Mouse (Mus musculus) megakaryocyte-erythroid progenitor cell, adult 5-6 weeks (primary cell): ENCODE measurements around the gene Cadm1. TPM values are rescaled to one million over a fixed set of nuclear protein-coding genes. Genes with fewer than 3 reads are reported as not detected.

Source experiments
- ATAC-seq: replicated peaks from 2 replicates; pipeline ENCODE4 v1.8.0; 2016; ENCODE audit warnings: mild to moderate bottlenecking, inconsistent platforms; ENCODE audit not compliant: severe bottlenecking, poor library complexity, low FRiP score, low TSS enrichment
- total RNA-seq, 2 experiments: library from RNA; stranded (forward) in 1 of 2; stranded (reverse) in 1 of 2; fragments of 200-1000, 215-1000 nt in 1 of 2; fragments of >200 nt in 1 of 2; fragmentation: Nextera tagmentation in 1 of 2; gene quantifications; 2 replicates each; pipeline ENCODE4 v1.2.3; 2014 to 2017

Cadm1 gene
- total RNA-seq, 2 experiments from 2014 or later = not detected

DNA sequence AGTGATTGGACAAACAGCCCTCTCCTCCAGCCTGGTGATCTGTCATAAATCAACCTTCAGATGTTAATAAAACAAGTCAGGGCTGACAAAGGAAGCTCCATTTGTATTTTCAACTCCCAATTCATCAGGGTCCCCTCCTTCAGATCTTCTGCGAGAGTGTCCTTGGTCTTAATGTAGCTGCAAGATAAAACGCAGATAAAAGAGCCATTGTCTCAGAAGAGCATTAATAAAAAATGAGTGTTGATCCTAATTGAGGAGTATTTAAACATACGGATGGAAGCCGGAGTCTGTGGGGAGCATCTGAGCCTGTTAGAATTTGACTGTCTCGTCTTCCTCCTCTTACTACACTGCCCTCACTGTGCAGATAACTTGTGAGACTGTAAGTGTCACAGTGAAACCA lies 234.9 kb downstream of the Cadm1 start:
- no peak for ATAC-seq

DNA sequence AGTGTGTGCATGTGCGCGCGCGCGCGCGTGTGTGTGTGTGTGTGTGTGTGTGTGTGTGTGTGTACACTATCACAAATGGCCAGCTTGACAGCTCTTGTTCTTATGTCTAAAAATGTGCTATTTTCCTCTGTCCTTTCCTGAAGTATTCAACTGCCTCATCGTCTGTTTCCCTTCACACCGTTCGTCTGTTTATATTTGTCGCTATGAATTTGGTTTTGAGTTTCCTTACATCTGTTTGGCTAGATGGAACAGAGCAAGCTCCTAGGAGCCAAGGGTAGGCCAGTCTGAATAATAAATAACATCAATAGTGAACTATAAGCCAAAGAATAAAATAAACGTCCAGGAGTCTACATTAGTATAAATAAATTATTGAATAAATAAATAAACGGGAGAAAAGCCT lies 235.3 kb downstream of the Cadm1 start:
- no peak for ATAC-seq

DNA sequence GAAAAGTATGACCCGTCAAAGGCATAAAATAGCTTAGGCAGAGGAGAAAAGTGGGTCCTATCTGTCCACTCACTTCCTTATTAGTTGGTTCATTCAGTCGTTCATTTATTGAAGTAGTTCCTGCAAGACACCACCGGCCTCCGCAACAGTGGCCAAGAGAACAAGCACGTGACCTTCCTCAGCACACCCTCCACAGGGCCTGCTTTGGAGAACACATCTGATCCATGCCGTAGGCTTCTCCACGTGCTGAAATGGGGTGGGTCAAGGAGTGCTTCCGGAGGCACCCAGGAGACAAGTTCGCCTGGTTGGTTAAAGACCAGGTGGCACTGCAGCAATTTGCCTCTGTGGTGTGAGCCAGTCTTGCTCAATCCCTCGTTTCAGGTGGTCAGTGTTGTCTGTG lies 236.4 kb downstream of the Cadm1 start:
- ATAC-seq = no peak

DNA sequence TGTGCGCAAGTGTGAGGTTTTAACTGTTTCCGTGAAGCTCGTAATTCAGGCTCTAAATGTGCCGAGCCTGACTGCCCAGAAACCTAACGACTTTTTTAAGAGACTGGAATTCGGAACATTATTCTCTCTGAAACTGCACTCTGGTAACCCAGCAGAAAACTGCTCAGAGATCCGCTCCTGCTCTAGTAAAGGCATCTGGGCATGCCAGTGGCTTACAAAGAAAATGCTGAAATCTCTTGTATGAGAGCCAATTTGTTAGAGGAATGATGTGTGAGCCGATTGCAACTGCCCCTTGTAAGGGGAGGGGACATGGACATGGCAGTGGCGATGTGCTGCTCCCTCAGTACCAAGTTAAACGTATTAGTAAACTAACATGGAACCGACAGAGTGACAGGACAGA lies 240.9 kb downstream of the Cadm1 start:
- ATAC-seq = no peak

DNA sequence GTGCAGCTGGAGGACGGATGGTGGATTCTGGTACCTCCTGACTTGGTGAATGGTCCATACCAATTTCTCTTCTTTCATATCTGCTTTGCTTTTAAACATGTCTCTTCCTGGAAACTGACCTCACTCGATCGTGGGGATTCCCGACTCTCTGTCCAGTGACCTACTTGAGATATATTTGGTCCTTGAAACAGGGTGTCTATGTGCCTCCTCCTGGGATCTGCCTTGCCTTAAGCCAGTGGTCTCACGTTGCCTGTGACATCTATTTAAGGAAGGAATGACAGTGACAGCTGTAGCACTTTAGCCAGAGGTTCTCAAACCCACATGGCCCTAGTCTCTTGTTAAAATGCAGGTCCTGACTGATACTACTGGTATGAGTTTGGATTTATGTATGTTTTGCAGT lies 242.0 kb downstream of the Cadm1 start:
- no peak for ATAC-seq

DNA sequence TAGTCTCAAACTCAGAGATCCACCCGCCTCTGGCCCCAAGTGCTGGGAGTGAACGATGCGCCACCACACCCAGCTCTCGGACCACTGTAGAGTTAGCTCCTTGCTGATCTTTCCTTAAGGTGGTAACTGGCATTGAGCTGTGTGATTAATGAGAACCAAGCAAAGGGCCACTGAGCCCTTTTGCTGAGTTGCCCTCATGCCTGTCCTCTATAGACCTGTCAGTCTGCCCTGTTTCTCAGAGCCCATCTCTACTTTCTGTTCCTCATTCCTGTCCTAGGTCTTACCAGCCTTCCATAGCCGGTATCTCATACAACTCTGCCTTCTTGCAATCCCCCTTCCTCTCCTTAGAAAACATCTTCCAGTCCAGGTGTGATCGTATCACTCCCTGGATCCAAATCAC lies 242.8 kb downstream of the Cadm1 start:
- no peak for ATAC-seq

DNA sequence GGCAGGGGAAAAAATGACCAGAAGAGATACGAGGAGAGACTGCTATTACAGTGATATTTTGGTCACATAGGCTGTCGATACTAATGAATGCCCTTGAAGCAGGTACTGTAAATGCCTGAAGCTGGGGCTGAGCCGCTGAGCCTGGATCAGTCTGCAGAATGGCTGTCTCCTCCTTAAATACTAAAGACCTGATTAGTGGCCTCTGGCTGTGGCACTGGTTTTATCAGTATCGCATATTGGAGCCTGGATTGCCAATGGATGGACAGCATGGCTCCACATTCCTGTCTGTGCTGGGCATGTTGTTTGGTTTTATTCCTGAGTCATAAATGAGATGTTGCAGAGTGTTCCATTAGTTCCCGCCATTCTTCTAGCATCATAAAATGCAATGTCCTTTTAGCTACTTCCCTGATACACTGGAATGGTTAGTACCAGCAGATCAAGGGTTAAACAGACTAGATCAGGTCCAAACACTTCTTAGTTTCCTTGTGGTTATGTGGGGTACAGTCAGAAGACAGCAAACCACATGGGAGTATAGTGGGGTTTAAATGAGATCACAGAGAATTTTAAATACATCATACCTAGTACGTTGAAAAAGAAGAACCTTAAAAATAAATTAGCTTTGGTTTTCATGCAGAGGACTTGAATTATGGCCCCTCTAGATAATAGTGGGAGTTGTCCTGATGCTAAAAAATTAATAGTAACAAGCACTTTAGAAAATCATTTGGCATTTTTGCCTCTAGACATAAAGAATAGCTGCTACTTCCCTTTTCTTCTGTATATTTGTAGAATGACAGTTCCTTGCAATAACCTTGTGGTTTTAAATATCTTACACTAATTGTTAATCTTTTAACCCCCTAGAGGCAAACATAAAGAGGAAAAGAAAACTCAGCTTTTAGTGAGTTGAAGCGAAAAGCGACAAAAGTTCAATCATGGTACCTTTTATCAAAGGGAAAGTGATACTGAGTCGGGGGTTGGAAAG lies 247.3 kb downstream of the Cadm1 start:
- no peak for ATAC-seq

DNA sequence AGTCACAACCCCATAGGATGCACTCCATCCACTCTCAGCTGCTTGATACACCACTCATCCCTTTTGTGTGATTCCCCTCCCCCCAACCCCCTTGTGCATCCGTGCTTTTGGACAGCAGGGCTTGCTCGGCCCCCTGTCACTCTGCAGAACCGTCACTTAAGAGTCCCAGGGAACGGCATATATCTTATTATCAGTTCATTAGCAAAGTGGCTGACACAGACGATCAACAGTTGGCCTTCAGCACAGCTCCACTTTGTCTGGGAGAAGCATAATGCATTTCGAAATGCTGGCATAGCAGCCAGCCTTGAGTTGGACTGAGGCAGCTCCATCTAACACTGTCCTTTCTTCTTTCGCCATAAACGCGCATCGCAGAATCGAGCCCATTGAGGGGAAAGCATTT lies 248.5 kb downstream of the Cadm1 start:
- ATAC-seq = no peak

DNA sequence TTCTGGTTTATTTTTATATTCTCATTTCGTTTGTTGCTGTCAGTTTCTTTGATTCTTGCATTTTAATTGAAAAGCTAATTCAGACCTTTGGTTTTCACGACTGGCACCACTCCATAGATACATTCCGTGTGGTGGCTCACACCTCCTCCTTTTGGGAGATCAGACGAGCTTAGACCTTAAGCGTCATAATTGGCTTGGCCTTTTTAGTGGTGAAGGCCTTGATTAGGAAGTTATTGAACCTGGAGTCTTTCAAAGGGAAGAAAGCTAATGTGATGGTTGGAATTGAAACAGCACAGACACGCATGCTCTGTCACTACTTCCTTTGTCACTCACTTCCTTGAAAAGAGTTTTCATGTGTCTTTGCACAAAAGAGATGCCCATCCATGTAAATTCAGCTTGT lies 249.3 kb downstream of the Cadm1 start:
- ATAC-seq = no peak

DNA sequence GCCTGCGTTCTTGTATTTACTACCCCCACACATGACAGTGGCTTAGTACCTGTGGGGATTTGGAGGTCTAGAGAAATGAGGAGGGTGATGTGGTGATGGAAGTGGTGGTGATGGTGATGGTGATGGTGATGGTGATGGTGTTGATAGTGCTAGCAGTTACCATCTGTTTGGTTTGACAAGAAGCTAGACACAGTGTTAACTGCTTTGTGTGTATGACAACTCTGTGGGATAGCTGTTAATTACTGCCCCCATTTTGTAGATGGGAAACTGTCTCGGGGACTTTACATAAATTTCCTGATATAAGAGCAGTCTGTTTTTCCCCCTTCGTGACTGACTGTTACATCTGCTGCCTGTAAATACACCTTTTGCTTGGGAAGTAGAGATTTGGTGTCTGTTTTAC lies 256.7 kb downstream of the Cadm1 start:
- no peak for ATAC-seq

DNA sequence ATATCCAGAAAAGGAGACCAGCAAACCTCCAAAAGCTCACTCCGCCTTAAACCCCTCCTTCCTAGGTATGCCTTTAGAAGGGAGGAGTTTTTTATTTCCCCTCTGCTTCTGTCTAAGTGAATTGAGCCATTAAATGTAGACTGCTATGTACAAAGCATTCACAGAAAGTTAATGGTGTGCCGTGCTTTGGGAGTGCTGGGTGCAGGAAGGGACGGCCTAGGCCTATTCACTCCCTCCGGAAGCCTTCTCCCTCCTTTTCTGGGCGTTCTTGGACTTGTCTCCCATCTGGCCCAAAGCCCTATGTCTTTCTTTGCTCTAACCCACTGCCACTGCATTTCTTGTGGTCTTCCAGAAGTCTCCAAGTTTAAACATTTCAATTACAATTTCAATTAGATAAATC lies 268.5 kb downstream of the Cadm1 start:
- no peak for ATAC-seq

DNA sequence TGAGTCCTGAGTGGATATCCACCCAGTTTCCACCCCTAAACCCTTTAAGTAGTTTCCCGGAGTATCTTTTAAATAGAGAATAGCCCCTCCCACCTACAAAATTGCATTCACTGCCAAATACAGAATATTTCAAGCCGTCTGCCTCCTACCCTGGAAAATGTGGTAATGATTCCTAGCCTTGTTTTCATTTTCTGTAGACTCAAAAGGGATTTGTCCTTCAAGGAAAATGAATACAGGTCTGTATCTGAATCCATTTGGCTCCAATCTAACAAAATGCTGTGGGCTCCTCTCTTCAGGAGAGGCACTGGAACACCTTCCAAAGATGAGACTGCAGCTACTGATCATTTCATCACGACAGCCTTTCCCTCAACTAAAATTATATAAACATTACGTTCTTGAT lies 271.3 kb downstream of the Cadm1 start:
- ATAC-seq = no peak

DNA sequence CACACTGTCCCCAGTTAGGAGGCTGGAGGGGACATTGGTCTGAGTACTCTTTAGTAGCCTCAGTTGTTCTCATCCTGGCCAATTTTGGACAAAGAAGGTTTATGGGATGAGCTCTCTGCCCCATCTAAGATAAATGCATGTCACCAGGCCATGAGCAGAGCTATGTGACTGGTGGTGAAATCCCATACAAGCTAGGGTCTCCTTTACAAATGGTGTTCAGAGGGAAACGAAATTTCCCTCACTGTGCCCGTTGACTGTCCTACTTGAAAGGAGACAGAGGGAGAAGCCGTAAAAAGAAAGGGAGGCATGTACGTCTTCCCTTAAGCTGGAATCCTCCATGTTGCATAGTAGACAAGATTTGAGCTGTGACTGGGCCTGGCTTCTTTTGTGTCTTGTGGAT lies 272.6 kb downstream of the Cadm1 start:
- no peak for ATAC-seq

DNA sequence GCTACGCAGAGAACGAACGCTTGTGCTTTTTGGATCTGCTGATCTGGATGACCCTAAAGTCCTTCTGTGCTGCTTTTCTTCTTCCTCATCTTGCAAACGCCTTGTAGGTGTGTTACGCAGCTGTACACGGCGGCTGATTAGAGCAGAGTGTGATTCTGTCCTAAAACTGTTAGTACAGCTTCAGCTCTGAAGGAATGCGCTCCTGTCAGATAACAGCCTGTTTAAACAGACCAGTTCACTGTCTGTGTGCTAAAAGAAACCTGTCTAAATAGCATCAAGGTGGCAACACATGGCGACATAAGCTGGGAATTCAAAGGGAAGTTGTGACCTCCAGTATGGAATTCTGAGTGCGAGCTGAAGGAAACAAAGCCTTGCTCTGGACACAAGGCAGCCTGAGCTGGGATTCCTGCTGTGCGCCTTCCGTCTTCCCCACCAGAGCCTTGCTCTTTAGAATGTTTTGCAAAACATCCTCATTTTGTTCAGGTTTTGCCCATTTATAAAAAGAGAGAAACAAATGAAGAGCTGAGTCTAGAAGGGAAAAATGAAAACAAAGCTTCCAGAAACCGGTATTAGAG lies 273.6 kb downstream of the Cadm1 start:
- ATAC-seq = no peak

DNA sequence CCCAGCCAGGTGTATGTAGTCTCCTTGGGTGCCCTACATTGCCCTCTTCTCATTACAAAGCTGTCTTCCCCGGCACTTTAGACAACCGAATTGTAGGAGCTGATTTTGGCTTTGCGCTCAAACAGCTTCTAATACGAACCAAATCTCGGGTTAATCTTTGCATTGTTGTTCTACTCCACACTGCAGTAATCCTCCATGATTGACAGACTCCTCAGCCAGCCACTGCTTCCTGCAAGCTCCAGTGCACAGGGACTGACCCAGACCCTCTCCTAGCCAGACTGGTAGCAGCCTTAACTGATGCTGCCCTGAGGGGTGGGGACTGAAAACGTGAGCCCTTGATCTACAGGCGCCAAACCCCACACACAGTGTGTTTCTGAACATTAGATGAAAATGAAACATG lies 275.7 kb downstream of the Cadm1 start:
- ATAC-seq = no peak

DNA sequence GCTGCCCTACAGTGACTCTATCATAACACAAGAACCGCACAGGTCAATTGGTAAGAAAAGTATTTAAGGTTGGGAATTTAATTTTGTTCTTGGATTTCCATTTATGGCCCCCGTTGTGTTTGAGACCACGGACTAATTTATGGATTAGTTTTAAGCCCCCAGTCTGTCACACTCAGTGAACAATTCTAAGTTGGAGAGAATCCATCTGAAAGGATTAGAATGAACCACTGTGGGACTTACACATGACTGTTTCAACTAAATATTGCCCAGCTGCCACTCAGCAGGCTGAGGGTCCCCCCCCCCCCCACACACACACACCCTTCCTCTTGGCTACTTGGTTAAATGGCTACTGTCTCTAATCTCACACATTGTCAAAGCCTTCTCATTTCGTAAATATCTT lies 295.7 kb downstream of the Cadm1 start:
- no peak for ATAC-seq

DNA sequence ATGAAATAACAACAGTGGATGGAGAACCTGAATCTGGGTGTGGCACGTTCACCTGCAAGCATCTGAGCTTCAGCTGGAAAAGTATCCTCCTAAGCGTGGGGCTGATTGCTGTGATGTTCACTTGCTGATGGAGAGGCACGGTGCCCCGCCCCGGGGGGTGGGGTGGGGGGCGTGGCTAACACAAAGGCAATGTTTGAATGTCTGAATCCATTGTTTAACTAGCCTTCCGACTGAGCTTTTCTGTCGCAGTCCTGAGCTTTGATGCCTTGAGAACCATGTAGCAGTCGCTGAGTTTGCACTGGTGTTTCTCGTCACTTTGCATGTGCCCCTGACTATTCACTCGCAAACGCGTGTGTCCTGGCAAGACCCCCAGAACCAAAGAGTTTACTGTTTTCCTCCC lies 298.8 kb downstream of the Cadm1 start:
- no peak for ATAC-seq

DNA sequence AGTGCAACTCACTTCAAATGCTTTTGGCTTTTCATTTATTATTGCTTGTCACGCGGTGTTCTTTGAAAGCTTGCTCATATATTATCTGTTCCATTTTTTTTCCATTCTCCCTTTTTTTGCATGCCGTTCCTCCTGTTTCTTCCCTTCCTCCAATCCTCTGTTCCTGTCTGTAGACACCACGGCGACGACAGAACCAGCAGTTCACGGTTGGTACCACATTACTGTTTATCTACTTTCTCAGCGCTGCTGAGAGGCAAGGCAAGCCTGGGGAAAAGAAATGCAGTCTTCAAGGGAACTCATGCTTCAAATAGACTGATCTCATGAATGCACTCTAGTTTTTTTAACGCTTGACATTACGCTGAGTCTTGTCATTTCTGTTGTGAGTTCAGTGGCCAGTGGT lies 299.2 kb downstream of the Cadm1 start:
- ATAC-seq = no peak

DNA sequence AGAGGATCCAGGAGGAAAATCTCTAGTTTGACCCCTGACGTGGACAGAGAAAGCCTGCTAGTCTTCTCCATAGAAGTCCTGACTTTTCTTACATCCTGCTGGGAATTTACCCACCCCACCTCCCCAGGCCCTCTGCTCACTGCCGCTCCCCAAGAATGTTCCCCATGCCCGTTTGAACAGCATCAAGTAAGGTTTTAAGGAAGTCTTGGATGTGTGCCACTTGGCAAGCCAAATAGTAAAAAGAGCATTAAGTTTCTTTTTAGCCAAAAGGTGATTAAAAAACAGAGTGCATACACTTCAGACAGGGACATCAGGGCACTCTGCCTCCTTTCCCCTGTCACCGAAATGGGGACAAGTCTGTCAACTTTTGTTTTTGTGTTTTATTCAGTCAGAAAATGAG lies 299.9 kb downstream of the Cadm1 start:
- ATAC-seq = no peak

DNA sequence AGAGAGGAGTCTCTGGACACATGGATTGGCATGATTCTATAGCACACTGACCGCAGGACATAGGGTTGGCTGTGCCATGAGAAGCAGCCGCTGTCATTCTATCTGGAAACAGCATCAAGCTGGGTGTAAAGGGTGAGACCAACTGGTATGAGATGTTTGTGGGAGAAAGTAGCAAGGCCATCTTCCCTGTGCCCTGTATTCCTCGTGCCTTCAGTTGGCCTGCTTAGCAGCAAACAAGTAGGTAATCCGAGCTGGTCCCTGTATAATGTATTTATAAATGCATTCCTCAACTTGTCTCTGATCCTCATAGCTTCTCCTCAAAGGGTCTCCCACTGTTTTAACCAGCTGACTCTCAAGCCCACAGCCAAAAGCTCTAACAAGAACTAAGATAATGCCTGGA lies 301.4 kb downstream of the Cadm1 start:
- no peak for ATAC-seq

DNA sequence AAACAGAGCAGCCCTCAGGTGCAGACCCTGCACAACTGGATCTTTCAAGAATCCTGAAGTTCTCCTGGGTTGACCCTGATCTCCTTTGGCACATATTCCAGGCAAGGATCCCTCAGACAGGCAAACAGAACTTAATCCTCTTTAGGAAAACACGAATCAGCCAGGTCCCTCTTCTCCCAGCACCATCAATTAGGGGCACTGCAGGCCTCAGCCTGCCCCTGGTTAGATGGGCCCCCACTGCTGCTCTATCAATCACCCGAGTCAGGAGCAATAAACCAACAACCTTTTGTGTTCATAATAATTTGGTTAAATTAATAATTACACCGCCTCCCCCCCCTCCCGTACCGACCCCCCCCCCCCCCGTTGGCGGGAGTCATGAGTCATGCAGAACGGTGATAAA lies 308.2 kb downstream of the Cadm1 start:
- no peak for ATAC-seq
